Mouse (Mus musculus) telencephalon, adult 2 months (tissue): Measurements from ENCODE around the gene Lrrc45.
"Not testable (repeated sequence)": the region's sequence is repeated elsewhere in the genome, so short reads cannot be mapped to it uniquely, and the experiment has no call there.

Source experiments
- DNase-seq: peaks from one replicate; pipeline ENCODE4 v3.0.0-alpha.2; 2011; ENCODE audit warnings: low read depth, low spot score

Gene Lrrc45

DNA sequence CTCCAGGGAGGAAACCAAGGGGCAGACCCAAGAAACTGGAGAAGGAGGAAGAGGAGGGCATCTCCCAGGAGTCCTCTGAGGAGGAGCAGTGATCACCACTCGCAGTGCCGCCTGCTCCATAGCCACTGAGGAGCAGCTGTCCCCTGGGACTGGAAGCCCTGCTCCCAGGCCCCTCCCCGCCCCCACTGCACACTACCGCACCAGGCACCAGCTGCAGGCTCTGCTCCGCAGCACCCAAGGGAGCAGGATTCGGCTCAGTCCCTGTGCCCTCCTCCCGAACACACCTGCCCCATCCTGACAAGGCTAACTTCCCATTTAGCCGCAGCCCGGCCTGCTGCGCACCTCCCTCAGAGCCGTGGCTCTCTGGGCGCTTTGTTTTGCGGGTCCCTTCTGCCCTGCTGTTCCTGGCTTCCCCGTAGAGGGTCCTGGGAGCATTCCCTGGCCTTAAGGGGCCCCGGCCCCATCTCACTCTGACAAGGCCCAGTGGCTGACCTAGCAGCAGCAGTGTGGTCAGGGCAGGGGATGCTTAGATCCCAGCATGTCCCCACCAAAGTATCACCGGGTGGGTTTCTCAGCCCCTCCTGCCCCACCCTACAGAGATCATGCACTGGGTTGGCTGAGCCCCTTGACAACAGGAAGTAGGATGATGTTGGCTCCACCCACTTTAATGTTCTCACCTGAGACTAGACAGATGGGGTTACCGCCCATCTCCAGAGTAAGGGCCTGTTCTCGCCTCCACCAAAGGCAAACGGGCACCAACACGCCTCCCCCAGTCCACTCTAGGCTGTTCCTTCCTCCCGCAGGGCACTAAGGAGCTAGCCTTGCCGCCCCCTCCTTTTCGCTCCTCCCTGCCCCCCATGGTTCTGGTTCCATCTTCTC, 49.6 kb downstream of the Lrrc45 start:
- DNase-seq: not testable (repeated sequence)

- DNase-seq: not testable (repeated sequence)
These were observed 53.3 kb downstream of the Lrrc45 start for GRCm38 (mm10) chr11:120767023-120767422.

- DNase-seq: no peak
These were observed 54.5 kb downstream of the Lrrc45 start for GRCm38 (mm10) chr11:120768206-120768605.
